18 mouse cellular contexts compared by ENCODE assay signal in genomic region chr15:80413070-80413469, GRCm38 (mm10).
A peak's percentile ranks its signal among the peaks of the same experiment; 100 is the strongest.
DNase-seq lines count a peak whose midpoint lies in the region; ATAC-seq and TF ChIP-seq lines count a peak whose summit lies in the region.
"Had no signal": no experiment of that assay in that cellular context is flagged by ENCODE, and none has a peak within 500 bp of the region (broad histone marks: within the 10 kb centered on the region; RNA-seq: fewer than 3 reads in every experiment).

No protein-coding gene starts in this region.

- no peaks in the 10 kb centered on the region for H3K36me3 ChIP-seq in hindbrain, postnatal 0 days (ENCODE audit: insufficient read depth, low read length)
- H3K36me3 ChIP-seq in hindbrain, embryonic 14.5 days (replicated peaks; ENCODE audit: control insufficient read depth, insufficient read depth) = no peaks in the 10 kb centered on the region
- H3K36me3 ChIP-seq in myocyte (ENCODE audit: control insufficient read depth, insufficient read depth) = no peaks in the 10 kb centered on the region
- H3K36me3 ChIP-seq: embryonic facial prominence, embryonic 12.5 days; forebrain, embryonic 15.5 days; heart, embryonic 15.5 days; hindbrain, embryonic 15.5 days had no signal

- peaks cover 17% of the 10 kb centered on the region for H3K4me1 ChIP-seq in hindbrain, postnatal 0 days (ENCODE audit: insufficient read depth, low read length)
- no peaks in the 10 kb centered on the region for H3K4me1 ChIP-seq in hindbrain, embryonic 14.5 days (replicated peaks; ENCODE audit: control insufficient read depth, insufficient read depth, low read length)
- H3K4me1 ChIP-seq: embryonic facial prominence, embryonic 12.5 days had no signal

- no peak overlapping the region for H3K4me2 ChIP-seq in hindbrain, postnatal 0 days (ENCODE audit: low read depth, low read length)
- H3K4me2 ChIP-seq in hindbrain, embryonic 14.5 days (replicated peaks) = no peak overlapping the region
- H3K4me2 ChIP-seq in myocyte (ENCODE audit: low read depth) = no peak overlapping the region
- H3K4me2 ChIP-seq: embryonic facial prominence, embryonic 12.5 days; forebrain, embryonic 15.5 days; heart, embryonic 11.5 days; heart, embryonic 15.5 days; hindbrain, embryonic 15.5 days had no signal

- H3ac ChIP-seq in myocyte (ENCODE audit: control insufficient read depth, insufficient read length) = no peak overlapping the region

- no peak overlapping the region for H3K9ac ChIP-seq in hindbrain, postnatal 0 days (replicated peaks; ENCODE audit: low read length)
- no peak overlapping the region for H3K9ac ChIP-seq in hindbrain, embryonic 14.5 days
- H3K9ac ChIP-seq: embryonic facial prominence, embryonic 12.5 days; forebrain, embryonic 15.5 days; heart, embryonic 15.5 days; hindbrain, embryonic 15.5 days had no signal

- DNase-seq in gastrocnemius, adult 2 months = peak; percentile 68
- no peak for DNase-seq in gastrocnemius, postnatal 14 days
- peak; percentile 62 for DNase-seq in hindbrain, postnatal 0 days (ENCODE audit: low spot score)
- no peak for DNase-seq in hindbrain, embryonic 14.5 days (ENCODE audit: low spot score)
- DNase-seq in skeletal muscle tissue, adult 2 months (ENCODE audit: low read depth, low spot score) = peak; percentile 66
- DNase-seq: adrenal gland, adult 8-10 months; adrenal gland, postnatal 36 days; cerebellum, adult 8-10 months; cerebellum, postnatal 25 days; heart, adult 2 months; heart, postnatal 14 days; kidney, adult 18-20 months had no signal

- intact Hi-C loops in gastrocnemius, adult 2 months (cut with DNase I) = no loop called here
- intact Hi-C loops in gastrocnemius, postnatal 14 days (cut with DNase I; ENCODE audit: low total_unique reads) = no loop called here

- H3K4me3 ChIP-seq in gastrocnemius, adult 2 months = no peak overlapping the region
- H3K4me3 ChIP-seq in hindbrain, postnatal 0 days (ENCODE audit: low read length) = no peak overlapping the region
- H3K4me3 ChIP-seq in hindbrain, embryonic 14.5 days (replicated peaks; ENCODE audit: low read length) = no peak overlapping the region
- H3K4me3 ChIP-seq in myocyte = no peak overlapping the region
- H3K4me3 ChIP-seq: embryonic facial prominence, embryonic 12.5 days; forebrain, embryonic 15.5 days; heart, adult 2 months; heart, embryonic 15.5 days; hindbrain, embryonic 15.5 days had no signal

- no peak overlapping the region for H3K27ac ChIP-seq in gastrocnemius, adult 2 months
- no peak overlapping the region for H3K27ac ChIP-seq in hindbrain, postnatal 0 days
- H3K27ac ChIP-seq in hindbrain, embryonic 14.5 days = no peak overlapping the region
- H3K27ac ChIP-seq: embryonic facial prominence, embryonic 12.5 days; forebrain, embryonic 15.5 days; heart, adult 2 months; heart, embryonic 15.5 days; hindbrain, embryonic 15.5 days had no signal

- no peaks in the 10 kb centered on the region for H3K9me3 ChIP-seq in hindbrain, postnatal 0 days (ENCODE audit: low read length)
- H3K9me3 ChIP-seq in hindbrain, embryonic 14.5 days (ENCODE audit: control insufficient read depth, low read length) = no peaks in the 10 kb centered on the region
- H3K9me3 ChIP-seq: embryonic facial prominence, embryonic 12.5 days; forebrain, embryonic 15.5 days; heart, embryonic 15.5 days; hindbrain, embryonic 15.5 days had no signal

- TF ChIP-seq POLR2A in myocyte (IDR thresholded peaks at IDR 0.05; ENCODE audit: insufficient read length, low read depth) = no peak

- H3K27me3 ChIP-seq in hindbrain, postnatal 0 days (ENCODE audit: insufficient read depth, low read length) = no peaks in the 10 kb centered on the region
- no peaks in the 10 kb centered on the region for H3K27me3 ChIP-seq in hindbrain, embryonic 14.5 days (ENCODE audit: control insufficient read depth, insufficient read depth, low read length)
- peaks cover 4% of the 10 kb centered on the region for H3K27me3 ChIP-seq in myocyte (ENCODE audit: control insufficient read depth, insufficient read depth, insufficient read length)
- H3K27me3 ChIP-seq: embryonic facial prominence, embryonic 12.5 days; forebrain, embryonic 15.5 days; hindbrain, embryonic 15.5 days had no signal

- 49% methylated on average over 4 of the region's 4 CpGs for WGBS in hindbrain, postnatal 0 days
- WGBS in hindbrain, embryonic 14.5 days = 72% methylated on average over 4 of the region's 4 CpGs

- ATAC-seq in hindbrain, postnatal 0 days = no peak
- no peak for ATAC-seq in hindbrain, embryonic 14.5 days (ENCODE audit: low FRiP score)
- ATAC-seq: forebrain, embryonic 15.5 days had no signal

- H3K79me2 ChIP-seq in myocyte (ENCODE audit: control insufficient read depth, insufficient read depth) = no peaks in the 10 kb centered on the region

- TF ChIP-seq CTCF in gastrocnemius, adult 2 months (IDR thresholded peaks at IDR 0.05) = no peak
- TF ChIP-seq CTCF in hindbrain, postnatal 0 days (IDR thresholded peaks at IDR 0.05; ENCODE audit: low read depth) = no peak

TF ChIP-seq in myocyte, 11 proteins besides CTCF, POLR2A, EP300 and RAD21:
- TF ChIP-seq TCF12 (IDR thresholded peaks at IDR 0.05; ENCODE audit: insufficient read depth, poor library complexity, severe bottlenecking) (no peak), REST (IDR thresholded peaks at IDR 0.05; ENCODE audit: insufficient read depth, insufficient read length) (no peak), MYOD1 (IDR thresholded peaks at IDR 0.05; ENCODE audit: control insufficient read depth in 1 of 3, insufficient read length in 2 of 3, low read depth in 2 of 3) (peak in 2 of 3 experiments; percentile 46 to 65), TCF3 (IDR thresholded peaks at IDR 0.05; ENCODE audit: insufficient read length, low read depth) (no peak), POLR2AphosphoS2 (IDR thresholded peaks at IDR 0.05; ENCODE audit: insufficient read length, low read depth) (no peak), USF1 (IDR thresholded peaks at IDR 0.05; ENCODE audit: low read depth) (no peak), SRF (IDR thresholded peaks at IDR 0.05; ENCODE audit: control insufficient read depth, insufficient read length, low read depth) (no peak)

Comparison
In these comparisons a context has a peak if more than half of its experiments do, and no peak if none do; other contexts are left out.
1. DNase-seq: peak in gastrocnemius, adult 2 months (single experiment), hindbrain, postnatal 0 days (single experiment) and skeletal muscle tissue, adult 2 months (single experiment); none in gastrocnemius, postnatal 14 days (single experiment) and hindbrain, embryonic 14.5 days (single experiment).